Mouse (Mus musculus) sigmoid colon, adult 10 weeks (tissue): ENCODE results near the gene Ugt2b35. TPM values are rescaled to one million over a fixed set of nuclear protein-coding genes. Genes with fewer than 3 reads are reported as not detected.

Experiments used
- polyA plus RNA-seq: library from polyadenylated mRNA; stranded (reverse); fragments of 350-450 nt; fragmentation: Illumina TruSeq; extraction: RNeasy Lipid Tissue Mini Kit (QIAGEN cat#74804); gene quantifications from one replicate; pipeline ENCODE4 v1.2.3, GENCODE M21; 2014; ENCODE audit warnings: low read depth, low replicate concordance

The Ugt2b35 gene
- polyA plus RNA-seq = 71.3 TPM

GRCm38 (mm10) chr5:87000395-87001073 is at the start of gene Ugt2b35:
Gene Ugt2b35 (plus strand): TSS chr5:87000860.

Other genes with a start within 250 kb of the Ugt2b35 start
- 273 TPM for gene Ythdc1, start 196.6 kb upstream of the Ugt2b35 start, polyA plus RNA-seq
- 1,242 TPM for gene Ugt2b34, start 93.9 kb upstream of the Ugt2b35 start, polyA plus RNA-seq
- gene Ugt2b1, start 74.3 kb upstream of the Ugt2b35 start, polyA plus RNA-seq = 0.98 TPM
- 2.4 TPM for gene Ugt2b36, start 91.7 kb downstream of the Ugt2b35 start, polyA plus RNA-seq
- 17.3 TPM for gene Ugt2b5, start 139.5 kb downstream of the Ugt2b35 start, polyA plus RNA-seq